Mouse (Mus musculus): ENCODE measurements around the gene Dand5. TPM values are rescaled to one million over a fixed set of nuclear protein-coding genes. Genes with fewer than 3 reads are reported as not detected.

The Dand5 gene
- total and polyA plus RNA-seq, 3 experiments, result 7.6 to 12.3 (median 11.2) TPM

- intact Hi-C loops (cut with DNase I), result no loop called here
- no peak overlapping the region for H3K27ac ChIP-seq
- no peaks in the 10 kb centered on the region; the same call in 1 of the 2 replicates for H3K4me1 ChIP-seq (ENCODE audit: control insufficient read depth, insufficient read depth, low read length)
- TF ChIP-seq CTCF (IDR thresholded peaks at IDR 0.05) (no peak), POLR2A (IDR thresholded peaks at IDR 0.05; ENCODE audit: insufficient read depth, low read depth, low read length) (no peak), EP300 (IDR thresholded peaks at IDR 0.05; ENCODE audit: insufficient read depth, low read depth, low read length) (no peak)
- no peak overlapping the region for H3K9ac ChIP-seq (ENCODE audit: low read depth, low read length)
- H3K27me3 ChIP-seq (ENCODE audit: control insufficient read depth, insufficient read depth, low read length), result no peaks in the 10 kb centered on the region
- WGBS, result 59% methylated on average over 8 of the region's 8 CpGs
- peaks cover 5% of the 10 kb centered on the region; the same call in 1 of the 2 replicates for H3K36me3 ChIP-seq (ENCODE audit: control insufficient read depth, insufficient read depth, low read length)
- no peaks in the 10 kb centered on the region for H3K79me2 ChIP-seq (replicated peaks; ENCODE audit: control insufficient read depth, insufficient read depth, low read length)
- no peak overlapping the region for H3K4me3 ChIP-seq
- no peak for DNase-seq
These were observed 14.7 kb upstream of the Dand5 start for GRCm38 (mm10) chr8:84837149-84837911.

GRCm38 (mm10) chr8:84834866-84835855, 12.5 kb upstream of the Dand5 start:
- WGBS, result 44% methylated on average over 10 of the region's 10 CpGs
- no peaks in the 10 kb centered on the region for H3K27me3 ChIP-seq (ENCODE audit: control insufficient read depth, insufficient read depth, low read length)
- peak in 1 of 2 experiments; percentile 29 for DNase-seq
- no peaks in the 10 kb centered on the region; the same call in 1 of the 2 replicates for H3K4me1 ChIP-seq (ENCODE audit: control insufficient read depth, insufficient read depth, low read length)
- intact Hi-C loops (cut with DNase I), result no loop called here
- H3K4me3 ChIP-seq, result no peak overlapping the region
- no peaks in the 10 kb centered on the region for H3K79me2 ChIP-seq (replicated peaks; ENCODE audit: control insufficient read depth, insufficient read depth, low read length)
- H3K9ac ChIP-seq (ENCODE audit: low read depth, low read length), result no peak overlapping the region
- H3K36me3 ChIP-seq (ENCODE audit: control insufficient read depth, insufficient read depth, low read length), result peaks cover 5% of the 10 kb centered on the region; the same call in 1 of the 2 replicates
- H3K27ac ChIP-seq, result no peak overlapping the region
- TF ChIP-seq POLR2A (IDR thresholded peaks at IDR 0.05; ENCODE audit: insufficient read depth, low read depth, low read length), result no peak
- TF ChIP-seq EP300 (IDR thresholded peaks at IDR 0.05; ENCODE audit: insufficient read depth, low read depth, low read length), result no peak
- no peak for TF ChIP-seq CTCF (IDR thresholded peaks at IDR 0.05)

GRCm38 (mm10) chr8:84834002-84834865, 11.6 kb upstream of the Dand5 start:
- Histone ChIP-seq H3K4me1 (ENCODE audit: control insufficient read depth, insufficient read depth, low read length) (no peaks in the 10 kb centered on the region; the same call in 1 of the 2 replicates), H3K27ac (no peak overlapping the region), H3K79me2 (replicated peaks; ENCODE audit: control insufficient read depth, insufficient read depth, low read length) (no peaks in the 10 kb centered on the region), H3K4me3 (no peak overlapping the region), H3K36me3 (ENCODE audit: control insufficient read depth, insufficient read depth, low read length) (peaks cover 2% of the 10 kb centered on the region; the same call in 1 of the 2 replicates), H3K9ac (ENCODE audit: low read depth, low read length) (no peak overlapping the region), H3K27me3 (ENCODE audit: control insufficient read depth, insufficient read depth, low read length) (no peaks in the 10 kb centered on the region)
- no peak for TF ChIP-seq EP300 (IDR thresholded peaks at IDR 0.05; ENCODE audit: insufficient read depth, low read depth, low read length)
- TF ChIP-seq CTCF (IDR thresholded peaks at IDR 0.05), result no peak
- no peak for TF ChIP-seq POLR2A (IDR thresholded peaks at IDR 0.05; ENCODE audit: insufficient read depth, low read depth, low read length)
- DNase-seq, result no peak
- WGBS, result 81% methylated on average over 19 of the region's 19 CpGs
- intact Hi-C loops (cut with DNase I), result no loop called here

GRCm38 (mm10) chr8:84832759-84833742, 10.4 kb upstream of the Dand5 start:
- H3K27me3 ChIP-seq (ENCODE audit: control insufficient read depth, insufficient read depth, low read length), result no peaks in the 10 kb centered on the region

More at GRCm38 (mm10) chr8:84832759-84833742, 10.4 kb upstream of the Dand5 start:
- Histone ChIP-seq H3K27ac (peak overlapping the region; percentile 94), H3K9ac (ENCODE audit: low read depth, low read length) (peak overlapping the region; percentile 98), H3K79me2 (replicated peaks; ENCODE audit: control insufficient read depth, insufficient read depth, low read length) (no peaks in the 10 kb centered on the region), H3K4me3 (peak overlapping the region; percentile 89), H3K4me1 (ENCODE audit: control insufficient read depth, insufficient read depth, low read length) (no peaks in the 10 kb centered on the region; the same call in 1 of the 2 replicates), H3K36me3 (ENCODE audit: control insufficient read depth, insufficient read depth, low read length) (peaks cover 2% of the 10 kb centered on the region; the same call in 1 of the 2 replicates)
- TF ChIP-seq POLR2A (IDR thresholded peaks at IDR 0.05; ENCODE audit: insufficient read depth, low read depth, low read length) (no peak), CTCF (IDR thresholded peaks at IDR 0.05) (0 out of 2 replicates have a peak, but pooled peaks have one; percentile 17), EP300 (IDR thresholded peaks at IDR 0.05; ENCODE audit: insufficient read depth, low read depth, low read length) (no peak)
- 46% methylated on average over 10 of the region's 10 CpGs for WGBS
- intact Hi-C loops (cut with DNase I), result loop anchor here (2.0 kb wide), 1 partner anchor 24 kb away; the partner anchor contains the start of gene Farsa
- DNase-seq, result no peak

Data from heart, adult 2 months (tissue).